Mouse (Mus musculus): ENCODE results near the gene Exoc3l4. TPM values are rescaled to one million over a fixed set of nuclear protein-coding genes. Genes with fewer than 3 reads are reported as not detected.

The Exoc3l4 gene
- total RNA-seq, 2 experiments from 2014 or later, result 4.1 to 5.5 TPM

DNA sequence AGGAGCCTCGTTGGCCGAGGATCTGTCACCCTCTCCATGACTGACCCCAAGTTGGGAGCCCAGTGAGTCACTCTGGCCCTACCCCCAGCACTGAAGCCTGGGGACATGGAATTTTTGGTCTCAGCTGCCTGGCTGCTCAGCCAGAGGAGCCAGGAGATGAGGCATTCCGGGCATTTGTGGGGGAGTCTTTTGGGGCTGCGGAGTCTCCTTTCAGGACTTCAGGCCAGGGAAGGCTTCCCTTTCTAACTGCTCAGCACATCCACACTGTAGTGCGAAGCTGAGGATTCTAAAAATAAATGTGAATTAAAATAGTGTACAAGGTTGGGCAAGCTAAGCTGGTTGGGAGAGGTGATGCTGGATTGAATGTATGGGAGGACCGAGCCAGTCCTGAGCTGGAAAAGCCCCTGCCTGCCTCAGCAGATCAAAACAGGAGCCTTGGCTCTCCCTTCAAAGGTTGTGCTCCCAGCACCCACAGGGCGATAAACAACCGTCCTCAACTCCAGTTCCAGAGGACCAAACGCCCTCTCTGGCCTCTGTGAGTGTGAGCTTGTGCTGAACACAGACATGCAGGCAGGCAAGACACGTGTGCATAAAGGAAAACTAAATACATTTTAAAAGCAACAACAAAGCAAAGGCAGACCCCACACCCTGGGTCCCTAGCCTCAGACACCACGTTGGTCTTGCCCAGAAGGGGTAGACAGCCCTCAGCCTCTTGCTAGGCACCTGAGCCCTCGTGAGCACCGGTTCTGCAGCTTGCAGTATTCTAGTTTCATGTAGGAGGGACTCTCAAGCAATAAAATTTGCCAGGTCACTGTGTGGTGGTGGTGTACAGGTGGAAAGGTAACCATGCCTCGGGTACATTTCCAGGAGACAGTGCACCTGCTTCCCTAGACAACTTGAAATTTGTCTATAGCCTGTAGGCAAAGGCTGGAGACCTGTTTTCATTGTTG, 14.3 kb downstream of the Exoc3l4 start:
- peak in 1 of 2 experiments; percentile 39 for DNase-seq

DNA sequence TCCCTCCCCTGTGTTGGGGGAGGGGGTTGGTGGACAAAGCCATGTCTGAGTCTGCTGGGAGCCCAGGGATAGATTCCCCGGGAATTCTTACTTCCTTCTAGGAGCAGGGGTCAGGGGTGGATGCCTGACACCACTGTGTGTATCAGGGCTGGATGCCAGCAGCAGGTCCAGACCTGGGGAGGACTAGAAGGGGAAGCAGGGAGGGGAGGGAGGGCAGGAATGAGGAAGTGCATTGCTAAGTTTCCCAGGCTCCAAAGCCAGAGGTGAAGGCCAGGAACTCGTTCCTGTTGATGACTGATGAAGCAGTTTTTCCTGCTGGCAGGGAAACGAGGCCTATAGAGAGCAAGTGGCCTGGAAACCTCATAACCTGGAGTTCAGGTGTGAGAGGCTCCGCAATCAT, 15.3 kb downstream of the Exoc3l4 start:
- no peak for DNase-seq

More for the DNA sequence above, 14.3 kb downstream of the Exoc3l4 start:
- intact Hi-C loops (cut with DNase I), result loop anchor here (2.0 kb wide), 1 partner anchor 16 kb away; no protein-coding TSS in a partner anchor

DNA sequence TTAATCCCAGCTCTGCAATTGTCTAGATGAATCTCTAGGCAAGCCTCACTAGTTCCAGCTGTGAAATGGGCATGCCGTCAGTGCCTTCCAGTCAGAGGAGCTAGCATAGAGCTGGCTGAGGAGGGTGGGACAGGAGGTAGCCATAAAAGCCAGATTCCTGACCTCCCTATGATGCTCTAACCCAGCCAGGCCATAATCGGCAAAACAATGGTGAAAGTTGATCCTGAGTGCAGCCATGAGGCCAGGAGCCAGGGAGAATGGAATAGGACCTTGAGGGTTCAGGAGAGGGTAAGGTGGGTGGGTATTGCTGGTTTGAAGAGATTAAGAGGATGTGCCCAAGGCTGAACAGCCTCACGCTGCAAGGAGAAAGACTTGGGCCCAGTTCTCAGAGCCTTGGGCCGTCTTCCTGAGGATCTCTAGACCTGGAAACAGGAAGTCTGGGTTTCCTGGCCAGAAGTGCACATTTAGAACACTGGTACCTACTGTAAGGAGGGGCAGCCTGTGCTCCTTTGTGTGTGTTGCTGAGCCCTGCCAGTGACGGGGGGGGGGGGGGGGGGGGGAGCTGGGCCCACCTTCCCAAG, 16.0 kb downstream of the Exoc3l4 start:
- no peak for DNase-seq
- intact Hi-C loops (cut with DNase I), result no loop called here

More for the DNA sequence above, 15.3 kb downstream of the Exoc3l4 start:
- intact Hi-C loops (cut with DNase I), result no loop called here

DNA sequence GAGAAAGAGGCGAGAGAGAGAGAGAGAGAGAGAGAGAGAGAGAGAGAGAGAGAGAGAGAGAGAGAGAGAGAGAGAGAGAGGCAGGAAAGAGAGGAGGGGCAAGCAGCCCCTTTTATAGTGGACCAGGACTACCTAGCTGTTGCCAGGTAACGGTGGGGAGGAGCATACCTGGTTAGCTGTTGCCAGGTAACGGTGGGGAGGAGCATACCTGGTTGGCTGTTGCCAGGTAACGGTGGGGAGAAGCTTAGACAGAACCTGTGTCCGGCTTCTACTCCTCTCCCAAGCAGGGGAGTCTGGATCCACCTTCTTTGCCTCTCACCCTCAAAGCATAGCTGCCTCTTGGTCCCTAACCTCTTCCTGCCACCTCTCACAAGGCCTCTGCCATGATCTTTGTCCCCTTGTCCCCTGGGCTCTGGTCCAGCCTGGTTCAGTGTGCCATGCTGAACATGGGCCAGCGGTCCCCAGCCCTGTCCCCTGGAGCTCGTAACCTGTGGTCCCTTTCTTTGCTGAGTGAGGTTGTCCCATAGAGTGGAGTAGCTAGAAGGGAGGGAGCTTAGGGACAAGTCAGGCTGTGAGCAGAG, 17.4 kb downstream of the Exoc3l4 start:
- intact Hi-C loops (cut with DNase I), result no loop called here
- no peak for DNase-seq

- intact Hi-C loops (cut with DNase I), result no loop called here
- DNase-seq, result peak in 1 of 2 experiments; percentile 44
Measured at GRCm38 (mm10) chr12:111434745-111435327, 18.0 kb downstream of the Exoc3l4 start.

- DNase-seq, result no peak
- intact Hi-C loops (cut with DNase I), result no loop called here
Measured at GRCm38 (mm10) chr12:111436170-111436569, 19.4 kb downstream of the Exoc3l4 start.

GRCm38 (mm10) chr12:111436640-111437039, 19.8 kb downstream of the Exoc3l4 start:
- intact Hi-C loops (cut with DNase I), result no loop called here
- peak in 1 of 2 experiments; percentile 46 for DNase-seq

- intact Hi-C loops (cut with DNase I), result no loop called here
- DNase-seq, result no peak
Measured at GRCm38 (mm10) chr12:111437222-111437900, 20.5 kb downstream of the Exoc3l4 start.

- no peak for DNase-seq
- intact Hi-C loops (cut with DNase I), result no loop called here
Measured at GRCm38 (mm10) chr12:111438850-111439249, 22.0 kb downstream of the Exoc3l4 start.

DNA sequence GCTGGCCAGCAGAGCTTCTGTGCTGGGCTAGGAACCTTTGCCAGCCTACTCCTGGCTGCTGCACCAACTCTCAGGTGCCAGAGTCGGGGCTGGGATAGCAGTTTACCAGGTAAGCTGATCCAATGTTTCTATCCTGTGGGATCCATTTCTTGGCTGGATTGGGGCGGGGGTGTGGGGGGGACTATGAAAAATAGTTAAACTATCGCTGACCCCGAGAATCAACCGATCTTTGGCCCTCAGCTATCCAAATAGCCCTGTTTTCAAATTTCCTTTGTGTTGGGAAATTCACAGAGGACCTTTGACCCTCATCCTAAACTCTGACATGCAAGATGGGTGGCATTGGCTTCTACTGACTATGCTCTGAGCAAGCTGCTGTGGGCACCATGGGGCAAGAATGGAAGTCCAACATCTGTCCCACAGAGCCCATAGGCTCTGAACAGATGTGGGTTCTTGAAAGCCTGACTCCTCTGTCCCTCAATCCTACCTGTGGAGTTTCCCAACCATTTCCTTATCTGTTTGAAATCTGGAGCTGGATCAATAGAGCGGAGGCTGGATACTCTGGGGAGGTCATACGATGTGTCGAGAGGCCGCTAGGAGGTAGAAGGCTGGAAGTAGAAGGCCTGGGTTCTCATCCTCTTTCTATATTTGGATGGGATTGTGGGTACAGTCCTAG, 24.0 kb downstream of the Exoc3l4 start:
- intact Hi-C loops (cut with DNase I), result no loop called here
- no peak for DNase-seq

- intact Hi-C loops (cut with DNase I), result no loop called here
- DNase-seq, result peak in 1 of 2 experiments; percentile 14
Measured at GRCm38 (mm10) chr12:111441523-111441922, 24.7 kb downstream of the Exoc3l4 start.

DNA sequence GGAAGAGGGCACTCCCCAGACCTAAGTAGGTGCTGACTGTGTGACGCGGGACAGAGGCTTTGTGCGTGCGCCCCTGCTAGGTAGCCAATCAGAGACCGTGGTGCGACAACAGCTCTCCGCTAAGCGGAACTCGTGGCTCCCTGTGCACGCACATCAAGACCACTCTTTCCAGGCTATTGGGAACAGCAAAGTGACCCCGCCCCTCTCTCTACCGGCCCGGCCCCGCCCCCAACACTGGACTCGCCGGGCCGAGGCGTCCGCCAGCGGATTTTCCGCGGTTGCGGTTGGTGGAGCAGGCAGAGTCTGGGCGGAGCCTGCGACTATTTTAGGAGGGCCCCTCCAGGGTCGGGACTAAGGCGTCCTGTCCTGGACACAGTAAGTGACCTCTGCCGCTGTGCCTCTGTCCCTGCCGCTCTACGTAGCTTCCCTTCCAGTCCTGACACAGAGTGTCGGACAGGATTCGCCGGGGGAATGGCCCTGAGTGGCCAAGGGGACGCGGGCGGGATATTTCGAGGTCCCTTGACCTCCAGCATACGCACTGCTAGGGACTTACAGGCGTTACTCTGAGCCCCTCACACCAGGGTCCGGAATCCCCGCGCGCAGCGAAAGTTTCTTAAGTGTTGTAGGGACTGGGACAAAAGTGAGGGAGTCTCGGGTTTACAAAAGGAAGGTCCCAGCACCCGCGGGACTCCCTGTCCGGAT, 25.6 kb downstream of the Exoc3l4 start, which contains the start of gene Tnfaip2:
Tnfaip2 (plus strand) TSS at position 161 of the 702 bp plus-strand sequence.
- DNase-seq, result peak; percentile 88 to 90
- intact Hi-C loops (cut with DNase I), result no loop called here

GRCm38 (mm10) chr12:111443011-111443870, 26.4 kb downstream of the Exoc3l4 start:
- intact Hi-C loops (cut with DNase I), result no loop called here
- DNase-seq, result peak in 1 of 2 experiments; percentile 70

GRCm38 (mm10) chr12:111443921-111444831, 27.4 kb downstream of the Exoc3l4 start:
- no peak for DNase-seq
- intact Hi-C loops (cut with DNase I), result no loop called here

DNA sequence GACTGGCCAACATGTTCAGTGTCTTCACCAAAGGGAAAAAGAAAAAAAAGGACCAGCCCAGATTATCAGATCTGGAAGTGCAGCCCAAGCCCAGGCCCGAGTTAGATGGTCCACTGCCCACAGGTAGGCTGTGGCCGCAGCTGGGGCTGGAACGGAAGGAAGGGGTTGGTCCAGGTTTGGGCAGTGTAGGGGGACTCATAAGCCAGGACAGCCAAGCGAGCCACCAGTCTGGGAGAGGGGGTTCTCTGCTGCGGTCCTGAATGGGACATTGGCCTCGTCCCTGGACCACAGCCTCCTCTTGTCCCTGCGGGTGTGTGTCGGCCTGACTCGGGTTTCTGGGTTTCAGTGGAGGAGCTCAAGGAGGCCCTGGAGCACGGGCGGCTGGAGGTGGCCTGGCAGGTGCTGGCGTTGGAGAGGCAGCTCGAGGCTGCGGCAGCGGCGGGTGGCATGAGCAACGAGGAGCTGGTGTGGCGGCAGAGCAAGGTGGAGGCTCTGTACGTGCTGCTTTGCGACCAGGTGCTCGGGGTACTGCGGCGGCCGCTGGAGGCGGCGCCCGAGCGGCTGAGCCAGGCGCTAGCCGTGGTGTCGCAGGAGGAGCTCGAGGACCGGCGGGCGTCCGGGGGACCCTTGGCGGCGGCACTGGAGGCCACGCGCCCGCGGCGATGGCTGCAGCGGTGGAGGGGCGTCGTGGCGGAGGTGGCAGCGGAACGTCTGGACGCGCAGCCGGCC, 28.5 kb downstream of the Exoc3l4 start:
- DNase-seq, result no peak
- intact Hi-C loops (cut with DNase I), result no loop called here

All from heart, postnatal 14 days (tissue).